Mouse (Mus musculus): ENCODE measurements around the gene Icmt.

The Icmt gene

GRCm38 (mm10) chr4:152274681-152275131 is 22.3 kb upstream of the Icmt start:
- DNase-seq (ENCODE audit: inconsistent ontology term) = peak; percentile 84

GRCm38 (mm10) chr4:152276389-152277347 is 20.4 kb upstream of the Icmt start:
- no peak for DNase-seq (ENCODE audit: inconsistent ontology term)

- no peak for DNase-seq (ENCODE audit: inconsistent ontology term)
These were observed 19.1 kb upstream of the Icmt start for GRCm38 (mm10) chr4:152277916-152278315.

- no peak for DNase-seq (ENCODE audit: inconsistent ontology term)
These were observed 18.0 kb upstream of the Icmt start for GRCm38 (mm10) chr4:152278986-152279385.

GRCm38 (mm10) chr4:152281601-152282000 is 15.4 kb upstream of the Icmt start:
- DNase-seq (ENCODE audit: inconsistent ontology term) = no peak

- DNase-seq (ENCODE audit: inconsistent ontology term) = no peak
These were observed 14.3 kb upstream of the Icmt start for GRCm38 (mm10) chr4:152282721-152283120.

- DNase-seq (ENCODE audit: inconsistent ontology term) = peak; percentile 86
These were observed 13.7 kb upstream of the Icmt start for GRCm38 (mm10) chr4:152283186-152283950.

- DNase-seq (ENCODE audit: inconsistent ontology term) = peak; percentile 55
These were observed 11.5 kb upstream of the Icmt start for GRCm38 (mm10) chr4:152285505-152285904.

- no peak for DNase-seq (ENCODE audit: inconsistent ontology term)
These were observed 10.8 kb upstream of the Icmt start for GRCm38 (mm10) chr4:152286183-152286582.

GRCm38 (mm10) chr4:152286887-152287286 is 10.1 kb upstream of the Icmt start:
- peak; percentile 83 for DNase-seq (ENCODE audit: inconsistent ontology term)

- no peak for DNase-seq (ENCODE audit: inconsistent ontology term)
These were observed 9.5 kb upstream of the Icmt start for GRCm38 (mm10) chr4:152287317-152288120.

GRCm38 (mm10) chr4:152288398-152288945 is 8.6 kb upstream of the Icmt start:
- DNase-seq (ENCODE audit: inconsistent ontology term) = no peak

GRCm38 (mm10) chr4:152290385-152290784 is 6.6 kb upstream of the Icmt start:
- peak; percentile 56 for DNase-seq (ENCODE audit: inconsistent ontology term)

GRCm38 (mm10) chr4:152290991-152291390 is 6.0 kb upstream of the Icmt start:
- no peak for DNase-seq (ENCODE audit: inconsistent ontology term)

- no peak for DNase-seq (ENCODE audit: inconsistent ontology term)
These were observed 5.5 kb upstream of the Icmt start, which contains the start of gene Hes3 for GRCm38 (mm10) chr4:152291562-152291961. Gene Hes3, minus strand, starts transcription at chr4:152291662.

GRCm38 (mm10) chr4:152292102-152292765 is 4.8 kb upstream of the Icmt start:
- peak; percentile 72 for DNase-seq (ENCODE audit: inconsistent ontology term)

GRCm38 (mm10) chr4:152294188-152294929 is 2.7 kb upstream of the Icmt start:
- DNase-seq (ENCODE audit: inconsistent ontology term) = no peak

- DNase-seq (ENCODE audit: inconsistent ontology term) = no peak
These were observed 1.1 kb upstream of the Icmt start for GRCm38 (mm10) chr4:152295916-152296315.

- DNase-seq (ENCODE audit: inconsistent ontology term) = no peak
These were observed 656 bp upstream of the Icmt start for GRCm38 (mm10) chr4:152296371-152296770.

GRCm38 (mm10) chr4:152298836-152299235 is 1.8 kb downstream of the Icmt start:
- no peak for DNase-seq (ENCODE audit: inconsistent ontology term)

All from Muller cell, postnatal 12 days (primary cell).